Mouse (Mus musculus) neural tube, embryonic 11.5 days (tissue): ENCODE measurements at regions not wholly inside any gene's neighbourhood (a gene's known extent, or its start where the extent isn't known, plus 50 kb on each side); places are given as distances from the start of the nearest gene placed in this dataset.

Experiments used
- ATAC-seq: fragments of 200-750 bp; cut with Nextera tagmentation; 2 replicates; pipeline ENCODE4 v1.8.0; 2017; ENCODE audit warnings: moderate number of reproducible peaks, mild to moderate bottlenecking, moderate TSS enrichment, moderate library complexity; ENCODE audit not compliant: insufficient read depth, low FRiP score, low TSS enrichment
- DNase-seq: peaks from one replicate; pipeline ENCODE4 v3.0.0-alpha.2; 2015; ENCODE audit warnings: low spot score
- H3K27ac ChIP-seq: fragments of 300-500 bp; sonication (generic); 2 replicates; pipeline ENCODE4 v1.5.1; 2014; ENCODE audit warnings: low read depth, mild to moderate bottlenecking, low read length
- H3K27me3 ChIP-seq: fragments of 300-500 bp; sonication (generic); 2 replicates; pipeline ENCODE4 v1.6.1; 2014; ENCODE audit warnings: mild to moderate bottlenecking, low read length, mixed read lengths; ENCODE audit not compliant: control insufficient read depth, insufficient read depth
- H3K36me3 ChIP-seq: fragments of 300-500 bp; sonication (generic); 2 replicates; pipeline ENCODE4 v1.6.1; 2014; ENCODE audit warnings: mild to moderate bottlenecking, low read length, moderate library complexity, mixed read lengths; ENCODE audit not compliant: control insufficient read depth, insufficient read depth
- H3K4me1 ChIP-seq: fragments of 300-500 bp; sonication (generic); 2 replicates; pipeline ENCODE4 v1.6.1; 2014; ENCODE audit warnings: low read length, mixed read lengths; ENCODE audit not compliant: control insufficient read depth, insufficient read depth
- H3K4me2 ChIP-seq: fragments of 300-500 bp; sonication (generic); 2 replicates; pipeline ENCODE4 v1.6.1; 2014; ENCODE audit warnings: low read depth, mild to moderate bottlenecking, moderate library complexity
- H3K4me3 ChIP-seq: fragments of 300-500 bp; sonication (generic); 2 replicates; pipeline ENCODE4 v1.5.1; 2014; ENCODE audit warnings: low read depth, low read length
- H3K9ac ChIP-seq: fragments of 300-500 bp; sonication (generic); 2 replicates; pipeline ENCODE4 v1.6.1; 2014; ENCODE audit warnings: mild to moderate bottlenecking, low read length
- H3K9me3 ChIP-seq: fragments of 300-500 bp; sonication (generic); 2 replicates; pipeline ENCODE4 v1.6.1; 2016; ENCODE audit warnings: low read length; ENCODE audit not compliant: control insufficient read depth
- WGBS: fragments of 180-500 bp; shearing (Covaris S2); extraction: QIAGEN DNeasy Blood & Tissue Kit; methylation state at CpG from one replicate; pipeline ENCODE4 v1.1.7; 2014; 5-methylcytosine and 5-hydroxymethylcytosine counted together

GRCm38 (mm10) chr4:105354097-105354496 is 196.9 kb downstream of the Plpp3 start:
- Histone ChIP-seq H3K27me3 (no peaks in the 10 kb centered on the region), H3K36me3 (no peaks in the 10 kb centered on the region), H3K27ac (no peak overlapping the region), H3K4me3 (no peak overlapping the region), H3K4me2 (no peak overlapping the region), H3K9ac (no peak overlapping the region), H3K4me1 (peaks cover 6% of the 10 kb centered on the region), H3K9me3 (no peaks in the 10 kb centered on the region)
- DNase-seq (no peak), ATAC-seq (no peak)
- 74% methylated on average over 8 of the region's 8 CpGs for whole genome bisulfite sequencing

- H3K27me3 ChIP-seq, result no peaks in the 10 kb centered on the region
- no peak overlapping the region for H3K27ac ChIP-seq
- 29% methylated on average over 3 of the region's 3 CpGs for WGBS
- H3K9ac ChIP-seq, result no peak overlapping the region
- peaks cover 6% of the 10 kb centered on the region for H3K4me1 ChIP-seq
- H3K4me3 ChIP-seq, result no peak overlapping the region
- H3K36me3 ChIP-seq, result no peaks in the 10 kb centered on the region
- no peaks in the 10 kb centered on the region for H3K9me3 ChIP-seq
- ATAC-seq (peak; percentile 35; the same call in 1 of the 2 replicates), DNase-seq (peak; percentile 28)
- H3K4me2 ChIP-seq, result no peak overlapping the region
Measured at GRCm38 (mm10) chr4:105356616-105357015, 199.5 kb downstream of the Plpp3 start.

- Histone ChIP-seq H3K4me1 (peaks cover 6% of the 10 kb centered on the region; the same call in 1 of the 2 replicates), H3K9me3 (no peaks in the 10 kb centered on the region)
Measured at GRCm38 (mm10) chr4:105358725-105359124, 201.6 kb downstream of the Plpp3 start.

GRCm38 (mm10) chr4:105364496-105364895 is 207.3 kb downstream of the Plpp3 start:
- Histone ChIP-seq H3K27ac (no peak overlapping the region), H3K9me3 (no peaks in the 10 kb centered on the region), H3K4me1 (no peaks in the 10 kb centered on the region), H3K9ac (no peak overlapping the region), H3K4me2 (no peak overlapping the region), H3K27me3 (no peaks in the 10 kb centered on the region), H3K4me3 (no peak overlapping the region), H3K36me3 (no peaks in the 10 kb centered on the region)
- 91% methylated on average over 6 of the region's 6 CpGs for WGBS
- ATAC-seq (no peak), DNase-seq (no peak)

More at GRCm38 (mm10) chr4:105358725-105359124, 201.6 kb downstream of the Plpp3 start:
- Histone ChIP-seq H3K9ac (no peak overlapping the region), H3K36me3 (no peaks in the 10 kb centered on the region), H3K27me3 (no peaks in the 10 kb centered on the region), H3K4me3 (no peak overlapping the region), H3K4me2 (no peak overlapping the region), H3K27ac (no peak overlapping the region)
- WGBS, result 37% methylated on average over 2 of the region's 2 CpGs
- no peak for DNase-seq
- ATAC-seq, result no peak

GRCm38 (mm10) chr4:105365076-105365475 is 207.9 kb downstream of the Plpp3 start:
- H3K9me3 ChIP-seq, result no peaks in the 10 kb centered on the region
- 76% methylated on average over 5 of the region's 5 CpGs for WGBS
- DNase-seq, result no peak

GRCm38 (mm10) chr4:105376591-105376990 is 219.4 kb downstream of the Plpp3 start:
- ATAC-seq (no peak), DNase-seq (peak; percentile 41)
- H3K4me2 ChIP-seq, result no peak overlapping the region
- H3K9ac ChIP-seq, result no peak overlapping the region
- H3K27ac ChIP-seq, result peak overlapping the region; percentile 29; the same call in 1 of the 2 replicates
- peaks cover 12% of the 10 kb centered on the region for H3K4me1 ChIP-seq
- H3K9me3 ChIP-seq, result no peaks in the 10 kb centered on the region
- no peaks in the 10 kb centered on the region for H3K36me3 ChIP-seq
- no peaks in the 10 kb centered on the region for H3K27me3 ChIP-seq
- 54% methylated on average over 5 of the region's 5 CpGs for WGBS
- no peak overlapping the region for H3K4me3 ChIP-seq

More at GRCm38 (mm10) chr4:105365076-105365475, 207.9 kb downstream of the Plpp3 start:
- H3K36me3 ChIP-seq, result no peaks in the 10 kb centered on the region
- H3K4me2 ChIP-seq, result no peak overlapping the region
- H3K27me3 ChIP-seq, result no peaks in the 10 kb centered on the region
- H3K9ac ChIP-seq, result no peak overlapping the region
- H3K4me1 ChIP-seq, result no peaks in the 10 kb centered on the region
- H3K4me3 ChIP-seq, result no peak overlapping the region
- no peak for ATAC-seq
- H3K27ac ChIP-seq, result no peak overlapping the region

- Histone ChIP-seq H3K4me1 (peaks cover 12% of the 10 kb centered on the region), H3K36me3 (no peaks in the 10 kb centered on the region), H3K27me3 (no peaks in the 10 kb centered on the region), H3K9ac (no peak overlapping the region), H3K4me3 (no peak overlapping the region), H3K4me2 (no peak overlapping the region), H3K27ac (peak overlapping the region; percentile 29; the same call in 1 of the 2 replicates), H3K9me3 (no peaks in the 10 kb centered on the region)
- peak; percentile 20 for DNase-seq
- no peak for ATAC-seq
- 53% methylated on average over 11 of the region's 11 CpGs for WGBS
Measured at GRCm38 (mm10) chr4:105377469-105378187, 220.5 kb downstream of the Plpp3 start.

- no peak for ATAC-seq
- H3K9ac ChIP-seq, result no peak overlapping the region
- no peaks in the 10 kb centered on the region for H3K27me3 ChIP-seq
- H3K4me1 ChIP-seq, result no peaks in the 10 kb centered on the region
- H3K36me3 ChIP-seq, result no peaks in the 10 kb centered on the region
- 55% methylated on average over 3 of the region's 3 CpGs for WGBS
- no peak overlapping the region for H3K4me2 ChIP-seq
- H3K27ac ChIP-seq, result no peak overlapping the region
- no peaks in the 10 kb centered on the region for H3K9me3 ChIP-seq
- no peak overlapping the region for H3K4me3 ChIP-seq
- peak; percentile 24 for DNase-seq
Measured at GRCm38 (mm10) chr4:105384826-105385225, 227.7 kb downstream of the Plpp3 start.

GRCm38 (mm10) chr4:105385481-105385880 is 228.3 kb downstream of the Plpp3 start:
- Histone ChIP-seq H3K9ac (no peak overlapping the region), H3K27ac (no peak overlapping the region), H3K4me3 (no peak overlapping the region), H3K4me2 (no peak overlapping the region), H3K4me1 (no peaks in the 10 kb centered on the region), H3K27me3 (no peaks in the 10 kb centered on the region), H3K9me3 (no peaks in the 10 kb centered on the region), H3K36me3 (no peaks in the 10 kb centered on the region)
- DNase-seq (no peak), ATAC-seq (no peak)
- WGBS, result 82% methylated on average over 5 of the region's 5 CpGs
